Mouse (Mus musculus): ENCODE results near the gene Ldlrad3. TPM values are rescaled to one million over a fixed set of nuclear protein-coding genes. Genes with fewer than 3 reads are reported as not detected.

Gene Ldlrad3
- polyA plus RNA-seq, 1 experiment from 2014 or later = 48.3 TPM

- Histone ChIP-seq H3K4me2 (peak overlapping the region; percentile 34), H3K27me3 (no peaks in the 10 kb centered on the region), H3K9me3 (0 out of 2 replicates have a peak, but pooled peaks cover 6% of the 10 kb centered on the region), H3K27ac (replicated peaks) (no peak overlapping the region), H3K9ac (peak overlapping the region; percentile 62), H3K36me3 (peaks cover 8% of the 10 kb centered on the region; the same call in 1 of the 2 replicates), H3K4me1 (replicated peaks) (peaks cover 24% of the 10 kb centered on the region), H3K4me3 (no peak overlapping the region)
- 69% methylated on average over 5 of the region's 5 CpGs for WGBS
- peak; percentile 63 for ATAC-seq (ENCODE audit: low read depth)
Measured at GRCm38 (mm10) chr2:101906379-101906690, 279.9 kb downstream of the Ldlrad3 start.

GRCm38 (mm10) chr2:101905534-101906378 lies 280.4 kb downstream of the Ldlrad3 start:
- no peak overlapping the region for H3K27ac ChIP-seq (replicated peaks)

GRCm38 (mm10) chr2:101902196-101902595 lies 284.0 kb downstream of the Ldlrad3 start:
- Histone ChIP-seq H3K27ac (replicated peaks) (no peak overlapping the region), H3K4me3 (no peak overlapping the region), H3K27me3 (no peaks in the 10 kb centered on the region), H3K9ac (no peak overlapping the region), H3K4me1 (replicated peaks) (peaks cover 7% of the 10 kb centered on the region), H3K36me3 (peaks cover 23% of the 10 kb centered on the region), H3K9me3 (no peaks in the 10 kb centered on the region), H3K4me2 (no peak overlapping the region)
- ATAC-seq (ENCODE audit: low read depth) = no peak
- whole genome bisulfite sequencing = 66% methylated on average over 4 of the region's 4 CpGs

More at GRCm38 (mm10) chr2:101905534-101906378, 280.4 kb downstream of the Ldlrad3 start:
- 0 out of 2 replicates have a peak, but pooled peaks cover 6% of the 10 kb centered on the region for H3K9me3 ChIP-seq
- H3K4me1 ChIP-seq (replicated peaks) = peaks cover 24% of the 10 kb centered on the region
- H3K36me3 ChIP-seq = peaks cover 12% of the 10 kb centered on the region
- H3K4me2 ChIP-seq = peak overlapping the region; percentile 34
- peak overlapping the region; percentile 62 for H3K9ac ChIP-seq
- no peak overlapping the region for H3K4me3 ChIP-seq
- no peaks in the 10 kb centered on the region for H3K27me3 ChIP-seq
- 23% methylated on average over 21 of the region's 21 CpGs for WGBS
- peak; percentile 80 for ATAC-seq (ENCODE audit: low read depth)

Other genes starting within 250 kb of the Ldlrad3 start
- gene Trim44, start 221.4 kb upstream of the Ldlrad3 start, polyA plus RNA-seq (2015; fragmentation: Nextera tagmentation; extraction: Ambion mirVana) = 54.8 and 65.5 TPM in 2 replicates